Mouse (Mus musculus): ENCODE data around the gene Med14. TPM values are rescaled to one million over a fixed set of nuclear protein-coding genes. Genes with fewer than 3 reads are reported as not detected.

The Med14 gene
- polyA plus RNA-seq (2016; fragmentation: Nextera tagmentation; extraction: Ambion mirVana): 18.1 and 21.4 TPM in 2 replicates

DNA sequence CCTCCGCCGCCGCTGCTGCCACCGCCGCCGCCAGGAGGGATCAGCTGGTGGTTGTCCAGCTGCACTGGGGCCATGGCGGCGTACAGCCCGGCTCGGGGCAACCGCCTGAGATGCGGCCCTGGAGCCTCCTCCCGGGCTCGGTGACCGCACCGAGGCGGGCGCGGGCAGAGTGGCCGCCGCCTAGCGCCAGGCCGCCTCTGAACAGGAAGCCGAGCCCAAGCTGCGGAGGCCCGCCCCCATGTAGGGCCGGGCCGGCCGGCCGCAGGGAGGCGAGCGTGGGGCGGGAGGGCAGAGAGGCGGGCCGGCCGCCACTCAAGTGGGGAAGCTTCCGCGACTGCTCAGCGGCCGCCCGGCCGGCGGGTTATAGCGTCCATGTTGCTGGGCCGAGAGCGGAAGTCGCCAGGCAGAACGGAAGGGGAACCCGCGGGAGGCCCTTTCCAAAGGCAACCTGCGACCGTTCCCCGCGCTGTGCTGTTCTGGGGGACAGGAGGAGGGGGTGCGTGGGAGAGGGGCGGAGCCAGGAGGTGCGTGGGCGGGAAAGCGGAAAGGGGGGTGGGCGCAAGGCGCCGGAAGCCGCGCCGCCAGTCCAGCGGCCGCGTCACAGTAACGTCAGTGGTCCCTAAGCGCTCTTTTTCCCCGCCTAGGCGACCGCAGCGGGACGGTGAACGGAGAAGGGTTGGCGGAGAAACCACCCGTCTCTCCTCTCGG is at the start of gene Med14:
Gene Med14 (minus strand): TSS at position 448 of the 708 bp plus-strand sequence.
- Histone ChIP-seq H3K9ac (replicated peaks) (peak within 1 kb of the TSS; percentile 73), H3K4me2 (replicated peaks) (peak within 1 kb of the TSS; percentile 56), H3K9me3 (no peaks in the 10 kb centered on the region), H3K36me3 (no peaks in the 10 kb centered on the region), H3K4me3 (peak within 1 kb of the TSS; percentile 65), H3K27me3 (peaks cover 5% of the 10 kb centered on the region; the same call in 1 of the 2 replicates), H3K4me1 (0 out of 2 replicates have a peak, but pooled peaks cover 8% of the 10 kb centered on the region), H3K27ac (replicated peaks) (peak within 1 kb of the TSS; percentile 97)
- WGBS: 11% methylated on average over 39 of the region's 79 CpGs
- peak; percentile 95 for ATAC-seq (ENCODE audit: low FRiP score, low read depth)

DNA sequence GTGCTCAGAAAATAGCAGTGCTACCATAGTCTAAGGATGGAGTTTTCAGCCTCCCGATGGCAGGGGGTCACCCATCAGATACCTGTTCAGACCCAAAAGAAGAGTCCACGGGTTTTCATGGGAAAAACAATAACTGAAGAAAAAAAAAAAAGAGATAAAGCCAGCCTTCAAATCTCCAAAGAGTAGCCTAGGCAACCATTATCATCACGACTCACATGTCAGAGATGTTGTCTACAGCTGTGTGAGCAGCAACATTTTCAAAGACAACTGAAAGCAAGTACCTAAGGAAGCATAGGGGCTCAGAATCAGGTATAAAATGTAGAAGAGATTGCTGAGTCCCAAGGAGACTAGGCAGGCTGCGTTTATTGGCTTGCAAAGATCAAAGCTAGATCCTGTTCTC is 38.7 kb upstream of the Med14 start:
- no peaks in the 10 kb centered on the region for H3K4me1 ChIP-seq
- ATAC-seq (ENCODE audit: low FRiP score, low read depth): no peak
- H3K4me2 ChIP-seq (replicated peaks): no peak overlapping the region
- WGBS: 73% methylated on average over 4 of the region's 4 CpGs
- no peaks in the 10 kb centered on the region for H3K36me3 ChIP-seq
- H3K9me3 ChIP-seq: no peaks in the 10 kb centered on the region
- no peak overlapping the region for H3K9ac ChIP-seq (replicated peaks)
- no peak overlapping the region for H3K4me3 ChIP-seq
- no peaks in the 10 kb centered on the region for H3K27me3 ChIP-seq
- H3K27ac ChIP-seq (replicated peaks): no peak overlapping the region

DNA sequence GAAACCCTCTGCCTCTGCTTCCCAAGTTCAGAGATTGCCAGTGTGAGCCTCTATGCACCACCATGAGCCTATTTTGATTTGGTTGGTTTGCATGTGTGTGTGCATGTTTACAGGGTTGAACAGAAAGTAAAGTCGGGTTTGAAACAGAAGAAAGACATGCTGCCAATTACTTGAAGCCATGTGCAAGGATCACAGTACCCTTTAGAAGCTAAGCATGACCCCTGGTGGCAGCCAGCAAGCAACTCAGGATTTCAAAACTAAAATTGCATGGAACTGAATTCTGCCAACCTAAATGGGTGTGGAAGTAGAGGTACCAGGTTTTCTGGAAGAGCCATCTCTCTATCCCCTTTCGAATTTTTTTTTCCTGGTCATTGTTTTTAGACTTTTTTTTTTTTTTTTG is 33.0 kb upstream of the Med14 start:
- Histone ChIP-seq H3K4me1 (no peaks in the 10 kb centered on the region), H3K9ac (replicated peaks) (no peak overlapping the region), H3K27ac (replicated peaks) (no peak overlapping the region), H3K4me2 (replicated peaks) (no peak overlapping the region), H3K9me3 (no peaks in the 10 kb centered on the region), H3K36me3 (no peaks in the 10 kb centered on the region), H3K27me3 (no peaks in the 10 kb centered on the region), H3K4me3 (no peak overlapping the region)
- ATAC-seq (ENCODE audit: low FRiP score, low read depth): no peak
- 58% methylated on average over 2 of the region's 2 CpGs for WGBS

DNA sequence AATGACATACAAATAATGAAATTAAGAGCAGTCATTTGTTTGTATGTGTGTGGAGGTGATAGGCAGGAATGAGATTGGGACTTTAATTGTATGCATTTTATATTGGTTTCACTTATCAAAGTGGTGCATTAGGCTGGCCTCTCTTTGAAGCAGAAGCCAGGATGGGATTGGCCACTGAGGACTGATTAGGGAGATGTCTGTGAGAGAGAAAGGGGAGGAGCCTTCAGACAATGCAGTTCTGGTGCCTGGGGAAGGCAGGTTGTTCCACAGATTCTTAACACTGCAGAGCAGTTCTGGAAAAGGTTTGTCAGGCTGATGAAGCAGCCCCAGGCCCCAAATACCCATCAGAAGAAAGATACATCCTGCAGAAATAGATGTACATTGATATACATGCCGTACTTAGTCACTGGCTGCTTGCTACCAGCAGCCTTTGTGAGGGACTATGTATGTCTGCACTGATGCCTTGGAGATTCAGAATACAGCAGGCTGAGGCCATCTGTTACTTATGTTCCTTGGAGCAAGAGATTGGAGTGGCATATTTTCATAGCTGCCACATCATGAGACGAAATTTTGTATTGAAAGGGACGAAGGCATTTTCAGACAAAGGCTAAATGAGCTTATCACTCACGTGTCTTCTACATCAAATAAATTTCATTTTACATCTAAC is 29.9 kb upstream of the Med14 start:
- no peaks in the 10 kb centered on the region for H3K36me3 ChIP-seq
- H3K27me3 ChIP-seq: no peaks in the 10 kb centered on the region
- H3K9me3 ChIP-seq: no peaks in the 10 kb centered on the region
- H3K4me2 ChIP-seq (replicated peaks): no peak overlapping the region
- peak overlapping the region; percentile 71 for H3K27ac ChIP-seq (replicated peaks)
- 69% methylated on average over 4 of the region's 4 CpGs for WGBS
- H3K4me3 ChIP-seq: no peak overlapping the region
- peak; percentile 89 for ATAC-seq (ENCODE audit: low FRiP score, low read depth)
- H3K9ac ChIP-seq (replicated peaks): no peak overlapping the region
- no peaks in the 10 kb centered on the region for H3K4me1 ChIP-seq

DNA sequence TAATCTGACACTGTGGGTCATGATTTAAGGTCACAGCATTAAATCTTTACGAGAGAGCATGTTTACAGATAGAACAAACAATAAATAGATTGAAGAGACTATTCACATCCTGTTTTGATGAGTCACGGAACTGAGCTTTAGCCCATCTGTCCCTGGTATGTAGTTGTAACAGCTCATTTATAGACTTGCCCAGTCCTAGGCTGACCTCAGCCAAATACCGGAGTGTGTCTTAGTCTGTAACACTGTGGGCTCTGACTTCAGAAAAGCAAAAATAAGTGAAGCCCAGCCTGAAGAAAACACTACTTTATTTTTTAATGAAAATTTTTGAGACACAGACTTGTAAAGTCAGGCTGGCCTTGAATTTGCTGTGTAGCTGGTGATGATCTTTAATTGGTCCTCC is 11.4 kb upstream of the Med14 start:
- no peaks in the 10 kb centered on the region for H3K27me3 ChIP-seq
- no peak overlapping the region for H3K27ac ChIP-seq (replicated peaks)
- no peaks in the 10 kb centered on the region for H3K9me3 ChIP-seq
- no peak for ATAC-seq (ENCODE audit: low FRiP score, low read depth)
- no peak overlapping the region for H3K9ac ChIP-seq (replicated peaks)
- no peak overlapping the region for H3K4me3 ChIP-seq
- WGBS: 83% methylated on average over 3 of the region's 3 CpGs
- H3K4me1 ChIP-seq: no peaks in the 10 kb centered on the region
- H3K36me3 ChIP-seq: no peaks in the 10 kb centered on the region
- H3K4me2 ChIP-seq (replicated peaks): no peak overlapping the region

DNA sequence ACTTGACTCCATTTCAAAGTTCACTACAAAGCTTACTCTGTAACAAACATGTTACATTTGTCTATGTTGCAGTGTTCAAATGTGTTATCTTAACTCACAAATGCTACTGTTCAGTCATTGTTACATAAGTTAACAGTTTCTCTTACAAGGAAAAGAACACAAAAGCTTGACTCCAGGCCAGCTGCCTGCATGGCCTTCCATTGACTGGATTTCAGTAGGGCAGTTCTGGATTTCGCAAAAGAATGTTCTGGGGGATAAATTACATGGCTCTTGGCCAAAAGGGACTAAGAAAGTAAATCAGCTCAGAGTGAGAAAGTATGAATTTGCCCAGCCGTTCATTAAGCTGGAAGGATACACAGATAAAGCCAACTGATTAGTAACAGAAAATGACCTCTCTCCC is 9.7 kb upstream of the Med14 start:
- H3K4me2 ChIP-seq (replicated peaks): no peak overlapping the region
- H3K27me3 ChIP-seq: no peaks in the 10 kb centered on the region
- H3K36me3 ChIP-seq: no peaks in the 10 kb centered on the region
- H3K9ac ChIP-seq (replicated peaks): no peak overlapping the region
- 82% methylated on average over 2 of the region's 2 CpGs for WGBS
- H3K4me3 ChIP-seq: no peak overlapping the region
- ATAC-seq (ENCODE audit: low FRiP score, low read depth): no peak
- H3K4me1 ChIP-seq: no peaks in the 10 kb centered on the region
- H3K27ac ChIP-seq (replicated peaks): no peak overlapping the region
- H3K9me3 ChIP-seq: no peaks in the 10 kb centered on the region

DNA sequence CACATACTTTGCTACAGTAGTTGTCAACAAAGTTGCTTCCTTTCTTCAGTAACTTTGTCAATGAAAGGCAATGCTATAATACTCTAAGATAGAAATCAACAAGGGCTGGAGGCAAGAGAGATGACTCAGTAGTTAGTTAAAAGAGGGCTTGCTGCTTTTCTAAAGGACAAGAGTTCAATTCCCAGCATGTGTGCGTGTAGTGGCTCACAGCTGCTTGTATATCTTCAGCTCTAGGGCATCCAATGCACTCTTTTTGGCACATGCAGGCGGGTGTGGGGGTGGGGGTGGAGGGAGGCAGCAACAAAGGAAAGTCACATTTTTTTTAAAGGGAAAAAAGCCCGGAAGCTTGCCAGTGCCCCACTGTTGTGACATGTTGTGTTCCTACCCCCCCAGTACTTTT is 6.7 kb upstream of the Med14 start:
- Histone ChIP-seq H3K9ac (replicated peaks) (no peak overlapping the region), H3K4me2 (replicated peaks) (no peak overlapping the region), H3K36me3 (no peaks in the 10 kb centered on the region), H3K4me3 (no peak overlapping the region), H3K27me3 (no peaks in the 10 kb centered on the region), H3K4me1 (no peaks in the 10 kb centered on the region), H3K9me3 (no peaks in the 10 kb centered on the region), H3K27ac (replicated peaks) (no peak overlapping the region)
- WGBS: 64% methylated on average over 3 of the region's 3 CpGs
- no peak for ATAC-seq (ENCODE audit: low FRiP score, low read depth)

GRCm38 (mm10) chrX:12766846-12767564 is 5.1 kb upstream of the Med14 start:
- 67% methylated on average over 4 of the region's 4 CpGs for WGBS
- H3K9ac ChIP-seq (replicated peaks): no peak overlapping the region
- no peaks in the 10 kb centered on the region for H3K9me3 ChIP-seq
- H3K27me3 ChIP-seq: no peaks in the 10 kb centered on the region; the same call in 1 of the 2 replicates
- H3K4me2 ChIP-seq (replicated peaks): no peak overlapping the region
- no peaks in the 10 kb centered on the region for H3K36me3 ChIP-seq
- no peak overlapping the region for H3K27ac ChIP-seq (replicated peaks)
- no peaks in the 10 kb centered on the region for H3K4me1 ChIP-seq
- H3K4me3 ChIP-seq: no peak overlapping the region
- no peak for ATAC-seq (ENCODE audit: low FRiP score, low read depth)

DNA sequence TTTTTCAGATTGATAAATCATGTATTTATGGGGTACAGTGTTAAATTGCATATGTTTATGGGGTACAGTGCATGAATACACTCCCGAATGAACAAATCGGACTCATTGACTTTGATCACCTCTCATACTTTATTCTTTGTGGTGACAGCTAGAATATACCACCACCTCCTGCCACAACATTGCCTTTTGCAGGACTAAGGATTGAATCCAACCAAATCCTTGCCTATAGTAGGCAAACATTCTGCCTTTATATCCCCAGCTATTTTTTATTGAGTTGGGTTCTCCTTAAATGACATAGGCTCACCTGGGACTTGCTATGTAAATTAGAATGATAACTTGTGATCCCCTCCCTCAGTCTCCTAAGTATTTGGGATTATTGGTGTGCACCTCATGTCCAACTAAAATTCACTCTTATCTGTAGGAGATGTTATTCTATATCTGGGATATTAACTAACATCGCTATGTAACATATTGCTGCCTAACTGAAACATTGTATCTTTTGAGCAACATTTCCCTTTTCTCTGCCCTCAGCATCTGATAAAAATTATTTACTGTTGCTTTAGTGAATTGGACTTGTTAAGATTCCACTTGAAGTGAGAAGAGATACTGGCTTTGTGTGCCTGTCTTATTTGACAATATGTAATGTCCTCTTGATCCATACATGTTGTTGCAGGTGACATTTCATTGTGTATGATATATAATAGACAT is 1.4 kb upstream of the Med14 start:
- Histone ChIP-seq H3K27me3 (peaks cover 5% of the 10 kb centered on the region; the same call in 1 of the 2 replicates), H3K9me3 (no peaks in the 10 kb centered on the region), H3K4me3 (peak overlapping the region; percentile 65), H3K4me2 (replicated peaks) (peak overlapping the region; percentile 56), H3K36me3 (no peaks in the 10 kb centered on the region), H3K4me1 (0 out of 2 replicates have a peak, but pooled peaks cover 8% of the 10 kb centered on the region), H3K9ac (replicated peaks) (peak overlapping the region; percentile 69), H3K27ac (replicated peaks) (peak overlapping the region; percentile 97)
- WGBS: 62% methylated on average over 3 of the region's 3 CpGs
- ATAC-seq (ENCODE audit: low FRiP score, low read depth): no peak

DNA sequence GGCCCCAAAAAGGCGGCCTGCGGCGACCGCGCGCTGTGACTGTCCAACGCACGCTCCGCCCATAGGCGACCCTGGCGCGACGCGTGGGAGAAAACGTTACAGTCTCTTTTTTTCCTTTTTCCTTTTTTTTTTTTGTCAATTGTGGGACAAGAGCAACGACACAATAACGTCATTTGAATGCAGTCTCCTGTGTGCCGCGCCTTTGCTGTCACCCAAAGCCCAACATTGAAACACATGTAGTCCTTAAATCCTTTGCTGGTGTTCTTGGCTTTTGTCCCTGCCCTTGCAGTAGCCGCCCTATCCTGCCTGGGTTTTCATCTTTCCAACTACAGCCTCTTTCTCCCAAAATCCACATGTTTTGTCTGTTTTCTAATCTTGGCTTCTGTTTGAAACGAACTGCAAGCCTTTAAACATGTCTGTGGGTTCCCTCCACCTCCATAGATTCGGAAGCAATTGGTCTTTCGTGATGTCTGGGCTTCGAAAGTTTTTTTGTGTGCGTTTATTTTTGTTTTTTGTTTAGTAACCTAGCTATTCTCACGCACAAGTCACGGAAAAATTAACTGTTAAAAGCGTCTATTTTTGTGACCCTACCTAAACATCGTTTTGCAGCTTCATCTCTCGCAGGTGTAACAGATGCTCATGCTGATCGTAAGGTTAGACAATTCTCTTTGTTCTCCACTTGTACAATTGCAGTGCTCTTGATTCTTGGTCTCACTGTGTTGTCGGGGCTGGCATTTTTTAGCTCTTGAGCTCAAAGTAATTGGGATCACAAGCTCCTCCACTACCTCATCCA is 657 bp upstream of the Med14 start:
- Histone ChIP-seq H3K4me1 (0 out of 2 replicates have a peak, but pooled peaks cover 8% of the 10 kb centered on the region), H3K4me3 (peak overlapping the region; percentile 65), H3K9ac (replicated peaks) (peak overlapping the region; percentile 69), H3K9me3 (no peaks in the 10 kb centered on the region), H3K36me3 (no peaks in the 10 kb centered on the region), H3K4me2 (replicated peaks) (peak overlapping the region; percentile 56), H3K27me3 (peaks cover 5% of the 10 kb centered on the region; the same call in 1 of the 2 replicates), H3K27ac (replicated peaks) (peak overlapping the region; percentile 97)
- no peak; the same call in 1 of the 2 replicates for ATAC-seq (ENCODE audit: low FRiP score, low read depth)
- 21% methylated on average over 25 of the region's 32 CpGs for WGBS

DNA sequence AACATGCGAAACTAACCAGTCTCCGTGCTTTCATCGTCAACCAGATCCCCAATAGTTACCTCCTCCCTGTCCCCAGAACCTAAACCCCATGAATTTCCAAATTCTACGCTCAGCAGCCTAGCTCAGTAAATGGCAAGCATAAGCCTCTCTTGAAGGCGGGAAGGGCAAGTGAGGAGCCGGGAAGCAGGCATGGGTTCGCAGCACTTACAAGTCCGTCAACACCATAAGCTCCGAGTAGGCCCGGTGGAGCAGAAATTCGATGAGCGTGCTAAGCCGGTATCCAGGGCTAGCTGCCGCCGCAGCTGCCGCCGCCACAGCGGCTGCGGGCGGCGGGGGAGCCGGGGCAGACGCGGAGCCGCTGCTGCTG is 631 bp downstream of the Med14 start:
- peak overlapping the region; percentile 65 for H3K4me3 ChIP-seq
- WGBS: 18% methylated on average over 23 of the region's 25 CpGs
- H3K9me3 ChIP-seq: no peaks in the 10 kb centered on the region
- peak; percentile 31; the same call in 1 of the 2 replicates for ATAC-seq (ENCODE audit: low FRiP score, low read depth)
- peak overlapping the region; percentile 97 for H3K27ac ChIP-seq (replicated peaks)
- H3K4me1 ChIP-seq: 0 out of 2 replicates have a peak, but pooled peaks cover 8% of the 10 kb centered on the region
- H3K4me2 ChIP-seq (replicated peaks): peak overlapping the region; percentile 56
- H3K36me3 ChIP-seq: no peaks in the 10 kb centered on the region
- H3K27me3 ChIP-seq: peaks cover 5% of the 10 kb centered on the region; the same call in 1 of the 2 replicates
- peak overlapping the region; percentile 73 for H3K9ac ChIP-seq (replicated peaks)

Measured in midbrain, embryonic 12.5 days (tissue).